In the genomic region with DNA sequence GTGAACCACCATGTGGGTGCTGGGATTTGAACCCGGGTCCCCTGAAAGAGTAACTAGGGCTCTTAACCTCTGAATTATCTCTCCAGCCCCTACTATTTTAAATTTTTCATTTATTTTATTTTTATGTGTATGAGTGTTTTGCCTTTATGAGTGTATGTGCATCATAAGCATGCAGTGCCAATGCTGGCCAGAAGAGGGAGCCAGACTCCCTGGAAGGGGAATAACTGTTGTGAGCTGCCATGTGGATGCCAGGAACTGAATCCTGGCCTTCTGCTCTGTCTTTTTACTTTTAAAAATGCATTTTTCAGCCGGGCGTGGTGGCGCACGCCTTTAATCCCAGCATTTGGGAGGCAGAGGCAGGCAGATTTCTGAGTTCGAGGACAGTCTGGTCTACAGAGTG, we compare ENCODE assay signal across 16 mouse cellular contexts. TPM values are rescaled to one million over a fixed set of nuclear protein-coding genes. Genes with fewer than 3 reads are reported as not detected.
A peak's percentile ranks its signal among the peaks of the same experiment; 100 is the strongest.
DNase-seq lines count a peak whose midpoint lies in the region; ATAC-seq and TF ChIP-seq lines count a peak whose summit lies in the region.
"Had no signal": no experiment of that assay in that cellular context is flagged by ENCODE, and none has a peak within 500 bp of the region (broad histone marks: within the 10 kb centered on the region; RNA-seq: fewer than 3 reads in every experiment).

No protein-coding gene starts in this region.

- no peak for ATAC-seq in embryonic facial prominence, embryonic 11.5 days (replicated peaks; ENCODE audit: insufficient number of reproducible peaks, low FRiP score, low TSS enrichment, low read depth)
- no peak for ATAC-seq in liver, embryonic 14.5 days (ENCODE audit: insufficient read depth)
- ATAC-seq: midbrain, embryonic 15.5 days had no signal

- TF ChIP-seq POLR2A in small intestine, adult 2 months (IDR thresholded peaks at IDR 0.05; ENCODE audit: low read depth, low read length): no peak

- H3K27ac ChIP-seq in embryonic facial prominence, embryonic 11.5 days (replicated peaks; ENCODE audit: low read depth, low read length): no peak overlapping the region
- no peak overlapping the region for H3K27ac ChIP-seq in embryonic facial prominence, embryonic 10.5 days (replicated peaks)
- H3K27ac ChIP-seq in liver, embryonic 14.5 days: no peak overlapping the region
- no peak overlapping the region for H3K27ac ChIP-seq in small intestine, adult 2 months (ENCODE audit: insufficient read depth, low read depth, low read length)
- H3K27ac ChIP-seq: forebrain, embryonic 12.5 days; heart, embryonic 15.5 days; hindbrain, embryonic 14.5 days; macrophage; midbrain, embryonic 15.5 days had no signal

- H3K9ac ChIP-seq in embryonic facial prominence, embryonic 11.5 days (replicated peaks; ENCODE audit: low read length): no peak overlapping the region
- H3K9ac ChIP-seq in liver, embryonic 14.5 days (replicated peaks): no peak overlapping the region
- H3K9ac ChIP-seq: forebrain, embryonic 12.5 days; heart, embryonic 15.5 days; hindbrain, embryonic 14.5 days; midbrain, embryonic 15.5 days had no signal

- 91% methylated on average over 6 of the region's 6 CpGs for whole genome bisulfite sequencing in embryonic facial prominence, embryonic 11.5 days
- 94% methylated on average over 6 of the region's 6 CpGs for WGBS in embryonic facial prominence, embryonic 10.5 days
- 84% methylated on average over 6 of the region's 6 CpGs for WGBS in liver, embryonic 14.5 days (ENCODE audit: insufficient replicate concordance)
- 94% methylated on average over 6 of the region's 6 CpGs for WGBS in small intestine, adult 2 months

- peak; percentile 59 for TF ChIP-seq CTCF in liver, embryonic 14.5 days (IDR thresholded peaks at IDR 0.05; ENCODE audit: low read depth)
- TF ChIP-seq CTCF in small intestine, adult 2 months (IDR thresholded peaks at IDR 0.05; ENCODE audit: extremely low read depth, insufficient read length, insufficient replicate concordance, low read depth, low read length): peak; percentile 49; the same call in 1 of the 2 replicates

- H3K27me3 ChIP-seq in embryonic facial prominence, embryonic 11.5 days (ENCODE audit: control insufficient read depth, insufficient read depth, low read length): no peaks in the 10 kb centered on the region
- no peaks in the 10 kb centered on the region for H3K27me3 ChIP-seq in embryonic facial prominence, embryonic 10.5 days (replicated peaks; ENCODE audit: low read depth, poor library complexity, severe bottlenecking)
- no peaks in the 10 kb centered on the region for H3K27me3 ChIP-seq in liver, embryonic 14.5 days (ENCODE audit: control insufficient read depth, insufficient read depth, low read length)
- H3K27me3 ChIP-seq in small intestine, adult 2 months (ENCODE audit: control insufficient read depth, insufficient read depth, low read length): no peaks in the 10 kb centered on the region
- H3K27me3 ChIP-seq: forebrain, embryonic 12.5 days; heart, embryonic 15.5 days; midbrain, embryonic 15.5 days had no signal

- H3K4me3 ChIP-seq in embryonic facial prominence, embryonic 11.5 days (ENCODE audit: low read depth, low read length): no peak overlapping the region
- no peak overlapping the region for H3K4me3 ChIP-seq in embryonic facial prominence, embryonic 10.5 days
- no peak overlapping the region for H3K4me3 ChIP-seq in liver, embryonic 14.5 days (ENCODE audit: insufficient read depth in 1 of 2, low read depth in 2 of 2, low read length in 2 of 2)
- H3K4me3 ChIP-seq in small intestine, adult 2 months (ENCODE audit: low read depth, low read length): no peak overlapping the region
- H3K4me3 ChIP-seq: forebrain, embryonic 12.5 days; heart, embryonic 15.5 days; midbrain, embryonic 15.5 days had no signal

- no peaks in the 10 kb centered on the region for H3K9me3 ChIP-seq in embryonic facial prominence, embryonic 11.5 days (replicated peaks; ENCODE audit: control insufficient read depth, low read length)
- H3K9me3 ChIP-seq in embryonic facial prominence, embryonic 10.5 days: 0 out of 2 replicates have a peak, but pooled peaks cover 2% of the 10 kb centered on the region
- H3K9me3 ChIP-seq in liver, embryonic 14.5 days (ENCODE audit: control insufficient read depth, low read length): no peaks in the 10 kb centered on the region; the same call in 1 of the 2 replicates
- H3K9me3 ChIP-seq: heart, embryonic 15.5 days; midbrain, embryonic 15.5 days had no signal

- intact Hi-C loops in gastrocnemius, postnatal 36 days (cut with DNase I): no loop called here

- no peak for TF ChIP-seq EP300 in liver, embryonic 14.5 days (IDR thresholded peaks at IDR 0.05; ENCODE audit: low read depth)

- peak; percentile 18 for DNase-seq in embryonic facial prominence, embryonic 11.5 days (ENCODE audit: low spot score)
- DNase-seq in embryonic facial prominence, embryonic 10.5 days (ENCODE audit: low spot score): no peak
- DNase-seq in liver, embryonic 14.5 days (ENCODE audit: low read depth in 3 of 3, low spot score in 3 of 3): no peak
- no peak for DNase-seq in liver
- peak; percentile 76 for DNase-seq in ES-CJ7 (ENCODE audit: low read depth, low spot score)
- no peak for DNase-seq in gastrocnemius, postnatal 36 days
- no peak for DNase-seq in urinary bladder, postnatal 10 days (ENCODE audit: low spot score)
- DNase-seq: adrenal gland, adult 2 months; gastrocnemius, postnatal 10 days had no signal

- H3K36me3 ChIP-seq in embryonic facial prominence, embryonic 11.5 days (replicated peaks; ENCODE audit: control insufficient read depth, insufficient read depth, low read depth, low read length): no peaks in the 10 kb centered on the region
- no peaks in the 10 kb centered on the region for H3K36me3 ChIP-seq in embryonic facial prominence, embryonic 10.5 days (replicated peaks)
- no peaks in the 10 kb centered on the region for H3K36me3 ChIP-seq in liver, embryonic 14.5 days (replicated peaks; ENCODE audit: control insufficient read depth, insufficient read depth, low read depth)
- H3K36me3 ChIP-seq in small intestine, adult 2 months (ENCODE audit: control insufficient read depth, insufficient read depth, low read length): no peaks in the 10 kb centered on the region
- H3K36me3 ChIP-seq: forebrain, embryonic 12.5 days; midbrain, embryonic 15.5 days had no signal

- H3K4me1 ChIP-seq in embryonic facial prominence, embryonic 11.5 days (ENCODE audit: control insufficient read depth, insufficient read depth, low read length): no peaks in the 10 kb centered on the region
- H3K4me1 ChIP-seq in embryonic facial prominence, embryonic 10.5 days: peaks cover 17% of the 10 kb centered on the region
- no peaks in the 10 kb centered on the region for H3K4me1 ChIP-seq in liver, embryonic 14.5 days (replicated peaks; ENCODE audit: control insufficient read depth in 2 of 2, insufficient read depth in 2 of 2, low read length in 1 of 2)
- H3K4me1 ChIP-seq in small intestine, adult 2 months (ENCODE audit: control insufficient read depth, insufficient read depth, insufficient read length, low read length): peaks cover 4% of the 10 kb centered on the region

- no peak overlapping the region for H3K4me2 ChIP-seq in embryonic facial prominence, embryonic 11.5 days (ENCODE audit: low read depth, low read length)
- H3K4me2 ChIP-seq in liver, embryonic 14.5 days (ENCODE audit: low read depth): no peak overlapping the region
- H3K4me2 ChIP-seq: forebrain, embryonic 12.5 days; heart, embryonic 15.5 days; hindbrain, embryonic 14.5 days; midbrain, embryonic 15.5 days had no signal

RNA-seq across cellular contexts. Expression of gene Trim63, which starts 2.0 kb away (rescaled TPM):
- 0.39 TPM in 1 of 2 replicates, not detected in the other for polyA plus RNA-seq in embryonic facial prominence, embryonic 11.5 days (2014; fragmentation: Nextera tagmentation; extraction: Ambion mirVana)
- polyA plus RNA-seq in embryonic facial prominence, embryonic 10.5 days (2016; fragmentation: Nextera tagmentation; extraction: Ambion mirVana): 0.31 and 0.34 TPM in 2 replicates
- 0.07 TPM in 1 of 2 replicates, not detected in the other for polyA plus RNA-seq in liver, embryonic 14.5 days (2012; rRNA removed)
- polyA plus RNA-seq in liver, embryonic 14.5 days (2014; fragmentation: Nextera tagmentation; extraction: Ambion mirVana): not detected in 2 replicates
- polyA plus RNA-seq in small intestine, adult 2 months (2012; rRNA removed): 0.46 TPM in 1 of 2 replicates, not detected in the other
- 100 to 1,000 TPM; 241 to 268 TPM for total RNA-seq in gastrocnemius, postnatal 36 days (2021)
- total RNA-seq: adrenal gland, adult 2 months had no signal
- polyA plus RNA-seq: liver, adult 2 months; macrophage had no signal

RNA-seq across cellular contexts. Expression of gene Pdik1l, which starts 25.2 kb away (rescaled TPM):
- 22.8 and 24.4 TPM in 2 replicates for polyA plus RNA-seq in embryonic facial prominence, embryonic 11.5 days (2014; fragmentation: Nextera tagmentation; extraction: Ambion mirVana)
- 19.2 and 24.3 TPM in 2 replicates for polyA plus RNA-seq in embryonic facial prominence, embryonic 10.5 days (2016; fragmentation: Nextera tagmentation; extraction: Ambion mirVana)
- 2.8 and 4.5 TPM in 2 replicates for polyA plus RNA-seq in liver, embryonic 14.5 days (2012; rRNA removed)
- 11.7 and 12.4 TPM in 2 replicates for polyA plus RNA-seq in liver, embryonic 14.5 days (2014; fragmentation: Nextera tagmentation; extraction: Ambion mirVana)
- 1.4 and 1.6 TPM in 2 replicates for polyA plus RNA-seq in small intestine, adult 2 months (2012; rRNA removed)
- total RNA-seq in gastrocnemius, postnatal 36 days (2021): 1 to 10 TPM; 2.2 to 4.3 TPM

RNA-seq across cellular contexts. Expression of gene Slc30a2, which starts 30.1 kb away (rescaled TPM):
- polyA plus RNA-seq in embryonic facial prominence, embryonic 11.5 days (2014; fragmentation: Nextera tagmentation; extraction: Ambion mirVana): 0.07 TPM in 1 of 2 replicates, not detected in the other
- polyA plus RNA-seq in embryonic facial prominence, embryonic 10.5 days (2016; fragmentation: Nextera tagmentation; extraction: Ambion mirVana): 0.07 TPM in 1 of 2 replicates, not detected in the other
- polyA plus RNA-seq in liver, embryonic 14.5 days (2012; rRNA removed): 0.02 TPM in 1 of 2 replicates, not detected in the other
- polyA plus RNA-seq in liver, embryonic 14.5 days (2014; fragmentation: Nextera tagmentation; extraction: Ambion mirVana): not detected in 2 replicates
- 25.8 and 57.1 TPM in 2 replicates for polyA plus RNA-seq in small intestine, adult 2 months (2012; rRNA removed)
- 10 to 100 TPM in 1 of 2 experiments, 1 to 10 TPM in 1; 3.8 to 22.3 TPM for total RNA-seq in gastrocnemius, postnatal 36 days (2021)
- polyA plus RNA-seq: forebrain, embryonic 12.5 days; liver, adult 2 months; macrophage had no signal

RNA-seq across cellular contexts. Expression of gene Grrp1, which starts 59.0 kb away (rescaled TPM):
- 5.7 and 7.7 TPM in 2 replicates for polyA plus RNA-seq in embryonic facial prominence, embryonic 11.5 days (2014; fragmentation: Nextera tagmentation; extraction: Ambion mirVana)
- polyA plus RNA-seq in embryonic facial prominence, embryonic 10.5 days (2016; fragmentation: Nextera tagmentation; extraction: Ambion mirVana): 7.4 and 7.9 TPM in 2 replicates
- polyA plus RNA-seq in liver, embryonic 14.5 days (2012; rRNA removed): 0.77 and 1.1 TPM in 2 replicates
- 0.40 and 0.55 TPM in 2 replicates for polyA plus RNA-seq in liver, embryonic 14.5 days (2014; fragmentation: Nextera tagmentation; extraction: Ambion mirVana)
- polyA plus RNA-seq in small intestine, adult 2 months (2012; rRNA removed): 8.6 and 16.7 TPM in 2 replicates
- 1 to 10 TPM; 2.4 to 3.6 TPM for total RNA-seq in gastrocnemius, postnatal 36 days (2021)
- polyA plus RNA-seq: macrophage had no signal

Comparison
In these comparisons a context has a peak if more than half of its experiments do, and no peak if none do; other contexts are left out.
1. DNase-seq: peak in embryonic facial prominence, embryonic 11.5 days (single experiment) and ES-CJ7 (single experiment); none in embryonic facial prominence, embryonic 10.5 days (single experiment), liver, embryonic 14.5 days (0 of 3), liver (single experiment), gastrocnemius, postnatal 36 days (0 of 2) and urinary bladder, postnatal 10 days (single experiment).
2. RNA of gene Slc30a2, which starts 30.1 kb away (polyA plus RNA-seq): 25.8 to 57.1 TPM in small intestine, adult 2 months; 0.07 TPM in embryonic facial prominence, embryonic 10.5 days, 0.07 TPM in embryonic facial prominence, embryonic 11.5 days and 0.02 TPM in liver, embryonic 14.5 days; every median in the first group is over 10 times any median in the second.